In the genomic region with DNA sequence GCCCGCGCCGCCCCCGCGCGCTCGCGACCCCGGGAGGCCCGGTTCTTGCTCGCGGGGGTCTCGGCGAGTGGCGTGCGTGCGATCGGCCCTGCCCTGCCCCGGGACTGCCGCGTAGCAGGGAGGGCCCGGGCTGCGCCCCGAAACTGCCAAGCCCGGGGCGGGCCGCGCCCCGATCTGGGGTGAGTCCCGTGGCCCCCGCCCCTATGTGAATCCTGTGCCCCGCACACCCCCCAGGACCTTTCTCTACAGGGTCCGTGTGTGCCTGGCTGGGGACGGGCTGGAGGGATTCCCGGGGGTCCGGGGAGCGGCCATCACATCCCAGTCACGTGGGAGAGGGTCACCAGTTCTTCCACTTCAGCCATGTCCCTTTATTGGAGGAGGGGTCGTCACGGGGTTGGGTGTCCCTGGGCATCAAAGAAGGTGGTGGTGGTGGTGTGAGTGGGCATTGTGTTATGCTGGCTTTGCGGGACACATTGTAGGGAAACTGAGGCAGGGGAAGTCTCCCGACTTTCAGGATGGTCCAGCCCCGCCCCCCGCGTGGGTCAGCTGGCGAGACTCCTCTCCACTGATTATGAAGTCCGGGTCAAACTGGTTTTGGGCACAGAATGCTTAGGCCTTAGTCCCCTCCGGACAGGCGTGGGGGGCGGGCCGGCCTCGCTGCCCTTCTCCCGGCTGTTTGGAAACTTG, we compare ENCODE assay signal across 1 mouse cellular context.
A peak's percentile ranks its signal among the peaks of the same experiment; 100 is the strongest.
TF ChIP-seq lines count a peak whose summit lies in the region.

No protein-coding gene starts in this region.

TF ChIP-seq in CH12.LX, 34 proteins besides CTCF, POLR2A, EP300 and RAD21 (continued from another document):
- TF ChIP-seq UBTF (IDR thresholded peaks at IDR 0.05; ENCODE audit: low read depth, low read length): 0 out of 2 replicates have a peak, but pooled peaks have one; percentile 27
- no peak for TF ChIP-seq MEF2A (IDR thresholded peaks at IDR 0.05; ENCODE audit: borderline replicate concordance, low read depth, low read length)
- TF ChIP-seq TCF12 (IDR thresholded peaks at IDR 0.05; ENCODE audit: low read depth, low read length): peak; percentile 28; the same call in 1 of the 2 replicates
- no peak for TF ChIP-seq SMC3 (IDR thresholded peaks at IDR 0.05; ENCODE audit: low read depth, low read length)
- TF ChIP-seq JUN (IDR thresholded peaks at IDR 0.05; ENCODE audit: insufficient read depth, low read depth, low read length): no peak
- no peak for TF ChIP-seq NELFE (IDR thresholded peaks at IDR 0.05; ENCODE audit: low read depth, low read length)
- peak; percentile 61; the same call in 1 of the 2 replicates for TF ChIP-seq MYC (IDR thresholded peaks at IDR 0.05; ENCODE audit: low read depth, low read length)
- no peak for TF ChIP-seq ETS1 (conservative IDR thresholded peaks at IDR 0.05; ENCODE audit: low read depth, low read length)
- TF ChIP-seq ZNF384 (IDR thresholded peaks at IDR 0.05; ENCODE audit: low read depth, low read length): no peak
- TF ChIP-seq POLR2AphosphoS2 (IDR thresholded peaks at IDR 0.05; ENCODE audit: low read depth, low read length): no peak
- no peak for TF ChIP-seq KAT2A (IDR thresholded peaks at IDR 0.05; ENCODE audit: insufficient replicate concordance, low read length)
- no peak for TF ChIP-seq MAFK (IDR thresholded peaks at IDR 0.05; ENCODE audit: insufficient replicate concordance, low read length)
- TF ChIP-seq GABPA (IDR thresholded peaks at IDR 0.05; ENCODE audit: insufficient replicate concordance, low read depth, low read length): no peak
- peak; percentile 64; the same call in 1 of the 2 replicates for TF ChIP-seq CHD2 (IDR thresholded peaks at IDR 0.05; ENCODE audit: low read length)
- TF ChIP-seq PAX5 (IDR thresholded peaks at IDR 0.05; ENCODE audit: low read length): no peak
- TF ChIP-seq HCFC1 (IDR thresholded peaks at IDR 0.05; ENCODE audit: low read depth, low read length): peak; percentile 19; the same call in 1 of the 2 replicates
- TF ChIP-seq MAZ (IDR thresholded peaks at IDR 0.05; ENCODE audit: low read depth, low read length): 0 out of 2 replicates have a peak, but pooled peaks have one; percentile 60
- TF ChIP-seq ZKSCAN1 (IDR thresholded peaks at IDR 0.05; ENCODE audit: borderline replicate concordance, low read depth, low read length): no peak
- peak; percentile 18; the same call in 1 of the 2 replicates for TF ChIP-seq ZMIZ1 (IDR thresholded peaks at IDR 0.05; ENCODE audit: low read depth, low read length)
- peak; percentile 81 for TF ChIP-seq USF1 (IDR thresholded peaks at IDR 0.05; ENCODE audit: low read depth, low read length)
- TF ChIP-seq RCOR1 (conservative IDR thresholded peaks at IDR 0.05; ENCODE audit: low read depth, low read length): no peak
- TF ChIP-seq NRF1 (IDR thresholded peaks at IDR 0.05; ENCODE audit: low read depth, low read length): 0 out of 2 replicates have a peak, but pooled peaks have one; percentile 2
- TF ChIP-seq TBP (conservative IDR thresholded peaks at IDR 0.05; ENCODE audit: low read depth, low read length): no peak
- TF ChIP-seq MXI1 (IDR thresholded peaks at IDR 0.05; ENCODE audit: low read depth, low read length): peak; percentile 71
- peak; percentile 44; the same call in 1 of the 2 replicates for TF ChIP-seq SIN3A (IDR thresholded peaks at IDR 0.05; ENCODE audit: low read length)
- no peak for TF ChIP-seq E2F4 (IDR thresholded peaks at IDR 0.05; ENCODE audit: insufficient replicate concordance, low read depth, low read length)
- no peak for TF ChIP-seq ZC3H11A (IDR thresholded peaks at IDR 0.05; ENCODE audit: low read depth, low read length)
- no peak for TF ChIP-seq JUND (conservative IDR thresholded peaks at IDR 0.05; ENCODE audit: low read depth, low read length)
- TF ChIP-seq ELF1 (IDR thresholded peaks at IDR 0.05; ENCODE audit: low read depth, low read length): 0 out of 2 replicates have a peak, but pooled peaks have one; percentile 5
- peak; percentile 75 for TF ChIP-seq BHLHE40 (IDR thresholded peaks at IDR 0.05; ENCODE audit: low read depth, low read length)
